Mouse (Mus musculus) thymus, adult 2 months (tissue): ENCODE data around the gene Tshz2. TPM values are rescaled to one million over a fixed set of nuclear protein-coding genes. Genes with fewer than 3 reads are reported as not detected.

Source experiments
- DNase-seq: peaks from one replicate; pipeline ENCODE4 v3.0.0; 2021
- H3K27ac ChIP-seq: fragments of 200-500 bp; 2 replicates; pipeline ENCODE4 v1.5.1; 2012; ENCODE audit warnings: low read length, control low read depth; ENCODE audit not compliant: control insufficient read depth, insufficient read depth
- H3K27me3 ChIP-seq: fragments of 200-500 bp; 2 replicates; pipeline ENCODE4 v1.6.1; 2012; ENCODE audit warnings: mild to moderate bottlenecking, low read length, moderate library complexity, mixed read lengths; ENCODE audit not compliant: control insufficient read depth, insufficient read depth
- H3K36me3 ChIP-seq: fragments of 200-500 bp; 2 replicates; pipeline ENCODE4 v1.6.1; 2012; ENCODE audit warnings: mild to moderate bottlenecking, low read length, moderate library complexity; ENCODE audit not compliant: control insufficient read depth, insufficient read depth
- H3K4me1 ChIP-seq: fragments of 200-500 bp; replicated peaks from 2 replicates; pipeline ENCODE4 v1.6.1; 2012; ENCODE audit warnings: low read length; ENCODE audit not compliant: control insufficient read depth, insufficient read depth
- H3K4me3 ChIP-seq: fragments of 200-500 bp; 2 replicates; pipeline ENCODE4 v1.5.1; 2012; ENCODE audit warnings: mild to moderate bottlenecking, low read length, control low read depth, moderate library complexity; ENCODE audit not compliant: control insufficient read depth, insufficient read depth
- CTCF ChIP-seq: fragments of 200-500 bp; IDR thresholded peaks from 2 replicates; pipeline ENCODE4 v1.5.1; 2012; ENCODE audit warnings: mild to moderate bottlenecking, control low read depth, low read length, moderate library complexity, borderline replicate concordance; ENCODE audit not compliant: control insufficient read depth, poor library complexity, insufficient read depth; ENCODE audit errors: extremely low read depth
- POLR2A ChIP-seq: fragments of 200-500 bp; IDR thresholded peaks from 2 replicates; pipeline ENCODE4 v1.6.1; 2012; ENCODE audit warnings: mild to moderate bottlenecking, low read length, control low read depth, moderate library complexity; ENCODE audit not compliant: control insufficient read depth, poor library complexity, insufficient read depth; ENCODE audit errors: extremely low read depth
- WGBS: fragments of 180-500 bp; shearing (Covaris S2); methylation state at CpG from one replicate; pipeline ENCODE4 v1.1.7; 2018; 5-methylcytosine and 5-hydroxymethylcytosine counted together
- polyA plus RNA-seq: library from polyadenylated mRNA; depleted of rRNA; stranded (reverse); fragments of >200 nt; gene quantifications from 2 replicates; pipeline ENCODE4 v1.2.3, GENCODE M21; 2012

Gene Tshz2
- polyA plus RNA-seq, 1 experiment: 2.5 TPM

GRCm38 (mm10) chr2:169962231-169962600 is 329.4 kb downstream of the Tshz2 start:
- no peaks in the 10 kb centered on the region for H3K27me3 ChIP-seq
- no peak overlapping the region for H3K27ac ChIP-seq
- 57% methylated on average over 8 of the region's 8 CpGs for WGBS
- H3K4me1 ChIP-seq: no peaks in the 10 kb centered on the region; the same call in none of the 2 replicates
- TF ChIP-seq CTCF: no peak
- TF ChIP-seq POLR2A: no peak
- no peak for DNase-seq
- no peaks in the 10 kb centered on the region for H3K36me3 ChIP-seq
- H3K4me3 ChIP-seq: no peak overlapping the region

GRCm38 (mm10) chr2:169962776-169963175 is 330.0 kb downstream of the Tshz2 start:
- no peaks in the 10 kb centered on the region; the same call in none of the 2 replicates for H3K4me1 ChIP-seq
- no peak for DNase-seq

GRCm38 (mm10) chr2:169970481-169970880 is 337.7 kb downstream of the Tshz2 start:
- no peaks in the 10 kb centered on the region for H3K27me3 ChIP-seq
- WGBS: 95% methylated on average over 6 of the region's 6 CpGs
- H3K27ac ChIP-seq: no peak overlapping the region
- TF ChIP-seq POLR2A (no peak), CTCF (no peak)
- H3K36me3 ChIP-seq: no peaks in the 10 kb centered on the region
- H3K4me3 ChIP-seq: no peak overlapping the region
- no peaks in the 10 kb centered on the region for H3K4me1 ChIP-seq
- no peak for DNase-seq

More at GRCm38 (mm10) chr2:169962776-169963175, 330.0 kb downstream of the Tshz2 start:
- 77% methylated on average over 8 of the region's 8 CpGs for WGBS
- no peak overlapping the region for H3K4me3 ChIP-seq
- TF ChIP-seq POLR2A (no peak), CTCF (no peak)
- H3K27me3 ChIP-seq: no peaks in the 10 kb centered on the region
- no peaks in the 10 kb centered on the region for H3K36me3 ChIP-seq
- H3K27ac ChIP-seq: no peak overlapping the region

GRCm38 (mm10) chr2:169982925-169983324 is 350.1 kb downstream of the Tshz2 start:
- H3K36me3 ChIP-seq: no peaks in the 10 kb centered on the region
- DNase-seq: no peak
- no peak for TF ChIP-seq POLR2A
- TF ChIP-seq CTCF: no peak
- no peaks in the 10 kb centered on the region; the same call in 1 of the 2 replicates for H3K4me1 ChIP-seq
- H3K27ac ChIP-seq: no peak overlapping the region
- H3K27me3 ChIP-seq: no peaks in the 10 kb centered on the region
- 95% methylated on average over 10 of the region's 10 CpGs for WGBS
- no peak overlapping the region for H3K4me3 ChIP-seq

GRCm38 (mm10) chr2:169987186-169987585 is 354.4 kb downstream of the Tshz2 start:
- Histone ChIP-seq H3K27ac (no peak overlapping the region), H3K27me3 (no peaks in the 10 kb centered on the region), H3K4me1 (no peaks in the 10 kb centered on the region; the same call in 1 of the 2 replicates), H3K36me3 (no peaks in the 10 kb centered on the region), H3K4me3 (no peak overlapping the region)
- TF ChIP-seq CTCF (no peak), POLR2A (no peak)
- 65% methylated on average over 13 of the region's 13 CpGs for WGBS
- DNase-seq: no peak

- Histone ChIP-seq H3K27ac (no peak overlapping the region), H3K27me3 (no peaks in the 10 kb centered on the region), H3K36me3 (no peaks in the 10 kb centered on the region), H3K4me1 (no peaks in the 10 kb centered on the region; the same call in 1 of the 2 replicates), H3K4me3 (no peak overlapping the region)
- WGBS: 98% methylated on average over 1 of the region's 1 CpGs
- TF ChIP-seq CTCF (no peak), POLR2A (no peak)
- DNase-seq: no peak
Measured at GRCm38 (mm10) chr2:169989186-169989585, 356.4 kb downstream of the Tshz2 start.

- no peak for DNase-seq
- H3K4me3 ChIP-seq: no peak overlapping the region
- WGBS: 93% methylated on average over 7 of the region's 7 CpGs
- H3K36me3 ChIP-seq: no peaks in the 10 kb centered on the region
- H3K27ac ChIP-seq: no peak overlapping the region
- TF ChIP-seq POLR2A: no peak
- no peak for TF ChIP-seq CTCF
- H3K27me3 ChIP-seq: no peaks in the 10 kb centered on the region
- H3K4me1 ChIP-seq: no peaks in the 10 kb centered on the region; the same call in 1 of the 2 replicates
Measured at GRCm38 (mm10) chr2:169990991-169991390, 358.2 kb downstream of the Tshz2 start.
